Mouse (Mus musculus) thymus, adult 2 months (tissue): ENCODE results near the gene Zfhx3. TPM values are rescaled to one million over a fixed set of nuclear protein-coding genes. Genes with fewer than 3 reads are reported as not detected.

ENCODE experiments used
- DNase-seq: peaks from one replicate; pipeline ENCODE4 v3.0.0; 2021
- H3K27ac ChIP-seq: fragments of 200-500 bp; 2 replicates; pipeline ENCODE4 v1.5.1; 2012; ENCODE audit warnings: low read length, control low read depth; ENCODE audit not compliant: control insufficient read depth, insufficient read depth
- H3K27me3 ChIP-seq: fragments of 200-500 bp; 2 replicates; pipeline ENCODE4 v1.6.1; 2012; ENCODE audit warnings: mild to moderate bottlenecking, low read length, moderate library complexity, mixed read lengths; ENCODE audit not compliant: control insufficient read depth, insufficient read depth
- H3K36me3 ChIP-seq: fragments of 200-500 bp; 2 replicates; pipeline ENCODE4 v1.6.1; 2012; ENCODE audit warnings: mild to moderate bottlenecking, low read length, moderate library complexity; ENCODE audit not compliant: control insufficient read depth, insufficient read depth
- H3K4me1 ChIP-seq: fragments of 200-500 bp; replicated peaks from 2 replicates; pipeline ENCODE4 v1.6.1; 2012; ENCODE audit warnings: low read length; ENCODE audit not compliant: control insufficient read depth, insufficient read depth
- H3K4me3 ChIP-seq: fragments of 200-500 bp; 2 replicates; pipeline ENCODE4 v1.5.1; 2012; ENCODE audit warnings: mild to moderate bottlenecking, low read length, control low read depth, moderate library complexity; ENCODE audit not compliant: control insufficient read depth, insufficient read depth
- CTCF ChIP-seq: fragments of 200-500 bp; IDR thresholded peaks from 2 replicates; pipeline ENCODE4 v1.5.1; 2012; ENCODE audit warnings: mild to moderate bottlenecking, control low read depth, low read length, moderate library complexity, borderline replicate concordance; ENCODE audit not compliant: control insufficient read depth, poor library complexity, insufficient read depth; ENCODE audit errors: extremely low read depth
- POLR2A ChIP-seq: fragments of 200-500 bp; IDR thresholded peaks from 2 replicates; pipeline ENCODE4 v1.6.1; 2012; ENCODE audit warnings: mild to moderate bottlenecking, low read length, control low read depth, moderate library complexity; ENCODE audit not compliant: control insufficient read depth, poor library complexity, insufficient read depth; ENCODE audit errors: extremely low read depth
- WGBS: fragments of 180-500 bp; shearing (Covaris S2); methylation state at CpG from one replicate; pipeline ENCODE4 v1.1.7; 2018; 5-methylcytosine and 5-hydroxymethylcytosine counted together
- polyA plus RNA-seq: library from polyadenylated mRNA; depleted of rRNA; stranded (reverse); fragments of >200 nt; gene quantifications from 2 replicates; pipeline ENCODE4 v1.2.3, GENCODE M21; 2012

The Zfhx3 gene
- polyA plus RNA-seq, 1 experiment = 1.1 TPM

- no peaks in the 10 kb centered on the region for H3K27me3 ChIP-seq
- no peak overlapping the region for H3K27ac ChIP-seq
- 79% methylated on average over 5 of the region's 5 CpGs for WGBS
- DNase-seq = no peak
- H3K4me3 ChIP-seq = no peak overlapping the region
- H3K4me1 ChIP-seq = no peaks in the 10 kb centered on the region
- H3K36me3 ChIP-seq = no peaks in the 10 kb centered on the region
- TF ChIP-seq CTCF = no peak
- no peak for TF ChIP-seq POLR2A
Observed at GRCm38 (mm10) chr8:108623660-108624059, 681.2 kb downstream of the Zfhx3 start.

- Histone ChIP-seq H3K4me1 (no peaks in the 10 kb centered on the region), H3K36me3 (no peaks in the 10 kb centered on the region), H3K27me3 (no peaks in the 10 kb centered on the region), H3K27ac (no peak overlapping the region), H3K4me3 (no peak overlapping the region)
- no peak for TF ChIP-seq CTCF
- no peak for TF ChIP-seq POLR2A
- DNase-seq = no peak
- 85% methylated on average over 9 of the region's 9 CpGs for WGBS
Observed at GRCm38 (mm10) chr8:108625571-108626120, 683.2 kb downstream of the Zfhx3 start.

GRCm38 (mm10) chr8:108631069-108631468, 688.6 kb downstream of the Zfhx3 start:
- WGBS = 95% methylated on average over 1 of the region's 1 CpGs
- DNase-seq = no peak
- TF ChIP-seq CTCF = no peak
- TF ChIP-seq POLR2A = no peak

GRCm38 (mm10) chr8:108634282-108634681, 691.8 kb downstream of the Zfhx3 start:
- Histone ChIP-seq H3K27me3 (no peaks in the 10 kb centered on the region), H3K4me3 (no peak overlapping the region), H3K27ac (no peak overlapping the region), H3K4me1 (no peaks in the 10 kb centered on the region; the same call in 1 of the 2 replicates), H3K36me3 (no peaks in the 10 kb centered on the region)
- 12% methylated on average over 3 of the region's 3 CpGs for WGBS
- TF ChIP-seq POLR2A (no peak), CTCF (no peak)
- DNase-seq = no peak

More at GRCm38 (mm10) chr8:108631069-108631468, 688.6 kb downstream of the Zfhx3 start:
- H3K36me3 ChIP-seq = no peaks in the 10 kb centered on the region
- no peak overlapping the region for H3K4me3 ChIP-seq
- H3K27ac ChIP-seq = no peak overlapping the region
- no peaks in the 10 kb centered on the region; the same call in 1 of the 2 replicates for H3K4me1 ChIP-seq
- no peaks in the 10 kb centered on the region for H3K27me3 ChIP-seq

GRCm38 (mm10) chr8:108637887-108638286, 695.4 kb downstream of the Zfhx3 start:
- no peak for DNase-seq
- no peaks in the 10 kb centered on the region for H3K36me3 ChIP-seq
- 44% methylated on average over 2 of the region's 2 CpGs for WGBS
- H3K4me3 ChIP-seq = no peak overlapping the region
- H3K4me1 ChIP-seq = no peaks in the 10 kb centered on the region; the same call in 1 of the 2 replicates
- H3K27ac ChIP-seq = no peak overlapping the region
- TF ChIP-seq CTCF (no peak), POLR2A (no peak)
- H3K27me3 ChIP-seq = no peaks in the 10 kb centered on the region

- no peak for TF ChIP-seq POLR2A
- no peak for TF ChIP-seq CTCF
- no peak for DNase-seq
- Histone ChIP-seq H3K36me3 (no peaks in the 10 kb centered on the region), H3K4me3 (no peak overlapping the region), H3K27me3 (no peaks in the 10 kb centered on the region), H3K27ac (no peak overlapping the region), H3K4me1 (no peaks in the 10 kb centered on the region)
- WGBS = 93% methylated on average over 3 of the region's 3 CpGs
Observed at GRCm38 (mm10) chr8:108645660-108646059, 703.2 kb downstream of the Zfhx3 start.

- no peaks in the 10 kb centered on the region for H3K36me3 ChIP-seq
- no peak overlapping the region for H3K27ac ChIP-seq
- no peak for DNase-seq
Observed at GRCm38 (mm10) chr8:108647556-108647955, 705.1 kb downstream of the Zfhx3 start.

More at GRCm38 (mm10) chr8:108647556-108647955, 705.1 kb downstream of the Zfhx3 start:
- WGBS = 53% methylated on average over 8 of the region's 8 CpGs
- Histone ChIP-seq H3K4me3 (no peak overlapping the region), H3K27me3 (no peaks in the 10 kb centered on the region), H3K4me1 (no peaks in the 10 kb centered on the region)
- no peak for TF ChIP-seq CTCF
- no peak for TF ChIP-seq POLR2A
